ENCODE assay signal across 20 mouse cellular contexts in the genomic region with DNA sequence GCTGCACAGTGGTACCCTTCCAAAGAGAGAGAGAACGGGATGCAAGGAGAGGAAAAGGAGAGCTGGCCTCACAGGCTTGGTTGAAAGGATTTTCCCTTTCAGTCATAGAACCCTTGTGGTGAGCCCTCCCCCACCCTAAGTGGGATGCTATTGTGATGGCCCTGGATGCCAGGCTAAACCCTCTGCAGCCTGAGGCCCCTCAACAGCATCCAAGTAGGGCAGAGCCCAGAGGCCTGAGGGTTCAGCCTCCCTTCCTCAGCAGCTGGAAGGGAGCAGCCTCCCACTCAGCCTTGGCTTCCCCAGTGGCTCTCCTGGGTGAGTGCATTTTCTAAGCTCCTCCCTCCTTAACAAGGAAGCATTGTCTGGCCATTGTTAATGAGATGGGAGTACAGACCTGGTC.
DNase-seq lines count a peak whose midpoint lies in the region; ATAC-seq lines count a peak whose summit lies in the region.
"Had no signal": no experiment of that assay in that cellular context is flagged by ENCODE, and none has a peak within 500 bp of the region (broad histone marks: within the 10 kb centered on the region; RNA-seq: fewer than 3 reads in every experiment).

No protein-coding gene starts in this region.

- H3K9ac ChIP-seq in heart, embryonic 13.5 days, result no peak overlapping the region
- no peak overlapping the region for H3K9ac ChIP-seq in hindbrain, embryonic 14.5 days
- H3K9ac ChIP-seq: embryonic facial prominence, embryonic 15.5 days; liver, embryonic 12.5 days; lung, embryonic 14.5 days had no signal

- no peaks in the 10 kb centered on the region for H3K9me3 ChIP-seq in heart, embryonic 13.5 days
- H3K9me3 ChIP-seq in embryonic facial prominence, embryonic 10.5 days, result no peaks in the 10 kb centered on the region
- no peaks in the 10 kb centered on the region for H3K9me3 ChIP-seq in hindbrain, embryonic 14.5 days (ENCODE audit: control insufficient read depth, low read length)
- H3K9me3 ChIP-seq: embryonic facial prominence, embryonic 15.5 days; liver, embryonic 12.5 days had no signal

- H3K4me1 ChIP-seq in heart, embryonic 13.5 days, result peaks cover 64% of the 10 kb centered on the region
- peaks cover 55% of the 10 kb centered on the region for H3K4me1 ChIP-seq in embryonic facial prominence, embryonic 10.5 days
- H3K4me1 ChIP-seq in hindbrain, embryonic 14.5 days (replicated peaks; ENCODE audit: control insufficient read depth, insufficient read depth, low read length), result peaks cover 26% of the 10 kb centered on the region

- H3K27ac ChIP-seq in heart, embryonic 13.5 days (replicated peaks), result 0 out of 2 replicates have a peak overlapping the region, but pooled peaks have one; percentile 43
- H3K27ac ChIP-seq in embryonic facial prominence, embryonic 10.5 days (replicated peaks), result peak overlapping the region; percentile 40; the same call in 1 of the 2 replicates
- H3K27ac ChIP-seq in hindbrain, embryonic 14.5 days, result peak overlapping the region; percentile 2; the same call in 1 of the 2 replicates
- H3K27ac ChIP-seq: embryonic facial prominence, embryonic 15.5 days; heart, adult 2 months; kidney, postnatal 0 days; left cerebral cortex, adult 2 months; liver, embryonic 12.5 days had no signal

- H3K36me3 ChIP-seq in heart, embryonic 13.5 days, result peaks cover 90% of the 10 kb centered on the region
- H3K36me3 ChIP-seq in embryonic facial prominence, embryonic 10.5 days (replicated peaks), result peaks cover 95% of the 10 kb centered on the region
- H3K36me3 ChIP-seq in hindbrain, embryonic 14.5 days (replicated peaks; ENCODE audit: control insufficient read depth, insufficient read depth), result peaks cover 77% of the 10 kb centered on the region

- H3K4me2 ChIP-seq in heart, embryonic 13.5 days, result no peak overlapping the region
- no peak overlapping the region for H3K4me2 ChIP-seq in hindbrain, embryonic 14.5 days (replicated peaks)
- H3K4me2 ChIP-seq: embryonic facial prominence, embryonic 15.5 days; liver, embryonic 12.5 days; lung, embryonic 14.5 days had no signal

- WGBS in heart, embryonic 13.5 days, result 79% methylated on average over 1 of the region's 1 CpGs
- WGBS in embryonic facial prominence, embryonic 10.5 days, result 47% methylated on average over 1 of the region's 1 CpGs
- 54% methylated on average over 1 of the region's 1 CpGs for WGBS in hindbrain, embryonic 14.5 days

- no peak for DNase-seq in heart, postnatal 10 days
- peak; percentile 58 for DNase-seq in Muller cell, postnatal 12 days (ENCODE audit: inconsistent ontology term)
- no peak for DNase-seq in embryonic facial prominence, embryonic 10.5 days (ENCODE audit: low spot score)
- DNase-seq in hindbrain, embryonic 14.5 days (ENCODE audit: low spot score), result no peak
- no peak for DNase-seq in cerebellum, postnatal 25 days
- DNase-seq in thymus, adult 18-20 months, result no peak
- DNase-seq in left cerebral cortex, adult 8-10 months (ENCODE audit: low spot score in 2 of 2), result no peak
- DNase-seq: cerebellum, adult 9-11 months; gastrocnemius, postnatal 10 days; heart, adult 2 months; heart, postnatal 4 days; lung, embryonic 14.5 days; right cerebral cortex, adult 18-20 months had no signal

- no peaks in the 10 kb centered on the region for H3K27me3 ChIP-seq in heart, embryonic 13.5 days (replicated peaks)
- H3K27me3 ChIP-seq in embryonic facial prominence, embryonic 10.5 days (replicated peaks; ENCODE audit: low read depth, poor library complexity, severe bottlenecking), result no peaks in the 10 kb centered on the region
- no peaks in the 10 kb centered on the region for H3K27me3 ChIP-seq in hindbrain, embryonic 14.5 days (ENCODE audit: control insufficient read depth, insufficient read depth, low read length)
- H3K27me3 ChIP-seq: embryonic facial prominence, embryonic 15.5 days; liver, embryonic 12.5 days; Patski had no signal

- intact Hi-C loops in heart, postnatal 10 days (cut with DNase I), result no loop called here

- no peak overlapping the region for H3K4me3 ChIP-seq in heart, embryonic 13.5 days
- no peak overlapping the region for H3K4me3 ChIP-seq in embryonic facial prominence, embryonic 10.5 days
- no peak overlapping the region for H3K4me3 ChIP-seq in hindbrain, embryonic 14.5 days (replicated peaks; ENCODE audit: low read length)
- H3K4me3 ChIP-seq: embryonic facial prominence, embryonic 15.5 days; heart, adult 2 months; left cerebral cortex, adult 2 months; liver, embryonic 12.5 days had no signal

- no peak for ATAC-seq in heart, embryonic 13.5 days (ENCODE audit: extremely low read depth, insufficient number of reproducible peaks, low FRiP score, low TSS enrichment)
- no peak for ATAC-seq in hindbrain, embryonic 14.5 days (ENCODE audit: low FRiP score)
- ATAC-seq: intestine, postnatal 0 days; liver, embryonic 12.5 days; Patski had no signal
